ENCODE assay signal across 8 mouse cellular contexts in genomic region chr4:135203806-135204560, GRCm38 (mm10).
DNase-seq lines count a peak whose midpoint lies in the region; ATAC-seq and TF ChIP-seq lines count a peak whose summit lies in the region.

No protein-coding gene starts in this region.

- no peaks in the 10 kb centered on the region; the same call in 1 of the 2 replicates for H3K9me3 ChIP-seq in lung, embryonic 16.5 days (ENCODE audit: control insufficient read depth, low read length)
- no peaks in the 10 kb centered on the region for H3K9me3 ChIP-seq in forebrain, embryonic 10.5 days
- no peaks in the 10 kb centered on the region for H3K9me3 ChIP-seq in limb, embryonic 12.5 days

- peak overlapping the region; percentile 42 for H3K4me3 ChIP-seq in lung, embryonic 16.5 days (ENCODE audit: low read length)
- no peak overlapping the region for H3K4me3 ChIP-seq in lung, adult 2 months (replicated peaks; ENCODE audit: extremely low read depth, low read depth, low read length)
- H3K4me3 ChIP-seq in forebrain, embryonic 10.5 days, result peak overlapping the region; percentile 40
- H3K4me3 ChIP-seq in limb, embryonic 12.5 days (replicated peaks), result peak overlapping the region; percentile 26

- H3K4me2 ChIP-seq in lung, embryonic 16.5 days (ENCODE audit: low read depth, low read length), result peak overlapping the region; percentile 65
- H3K4me2 ChIP-seq in limb, embryonic 12.5 days, result peak overlapping the region; percentile 57

- H3K27me3 ChIP-seq in lung, embryonic 16.5 days (ENCODE audit: control insufficient read depth, insufficient read depth, low read depth, low read length), result peaks cover 16% of the 10 kb centered on the region
- H3K27me3 ChIP-seq in forebrain, embryonic 10.5 days (ENCODE audit: poor library complexity, severe bottlenecking), result peaks cover 63% of the 10 kb centered on the region
- peaks cover 52% of the 10 kb centered on the region for H3K27me3 ChIP-seq in limb, embryonic 12.5 days

- no peaks in the 10 kb centered on the region for H3K36me3 ChIP-seq in lung, embryonic 16.5 days (ENCODE audit: control insufficient read depth, insufficient read depth, low read length)
- no peaks in the 10 kb centered on the region for H3K36me3 ChIP-seq in forebrain, embryonic 10.5 days (replicated peaks)
- H3K36me3 ChIP-seq in limb, embryonic 12.5 days, result no peaks in the 10 kb centered on the region

- TF ChIP-seq CTCF in lung, adult 2 months (IDR thresholded peaks at IDR 0.05; ENCODE audit: insufficient read depth, low read length), result no peak

- peaks cover 8% of the 10 kb centered on the region for H3K4me1 ChIP-seq in lung, embryonic 16.5 days (replicated peaks; ENCODE audit: control insufficient read depth, insufficient read depth, low read length)
- H3K4me1 ChIP-seq in lung, adult 2 months (ENCODE audit: control insufficient read depth, insufficient read depth, low read length), result peaks cover 5% of the 10 kb centered on the region; the same call in 1 of the 2 replicates
- peaks cover 18% of the 10 kb centered on the region for H3K4me1 ChIP-seq in forebrain, embryonic 10.5 days
- peaks cover 16% of the 10 kb centered on the region for H3K4me1 ChIP-seq in limb, embryonic 12.5 days (replicated peaks)

- WGBS in lung, embryonic 16.5 days, result 9% methylated on average over 17 of the region's 17 CpGs
- WGBS in lung, adult 2 months, result 20% methylated on average over 17 of the region's 17 CpGs
- 24% methylated on average over 17 of the region's 17 CpGs for WGBS in forebrain, embryonic 10.5 days
- WGBS in limb, embryonic 12.5 days, result 13% methylated on average over 17 of the region's 17 CpGs

- no peak for TF ChIP-seq POLR2A in lung, adult 2 months (IDR thresholded peaks at IDR 0.05; ENCODE audit: borderline replicate concordance, extremely low read depth, low read depth, low read length)

- H3K9ac ChIP-seq in lung, embryonic 16.5 days (ENCODE audit: low read length), result no peak overlapping the region
- H3K9ac ChIP-seq in limb, embryonic 12.5 days (replicated peaks), result no peak overlapping the region

- no peak for DNase-seq in lung, adult 2 months
- no peak for DNase-seq in forebrain, embryonic 10.5 days (ENCODE audit: extremely low spot score, low spot score)
- peak; percentile 20 for DNase-seq in retina, embryonic 14.5 days (ENCODE audit: low spot score)
- no peak for DNase-seq in spleen, postnatal 10 days (ENCODE audit: low spot score in 2 of 2)
- DNase-seq in cerebellum, adult 11-12 months, result no peak
- no peak for DNase-seq in frontal cortex, postnatal 36 days (ENCODE audit: low spot score in 2 of 2)

- no peak for ATAC-seq in lung, embryonic 16.5 days (ENCODE audit: low read depth)
- ATAC-seq in limb, embryonic 12.5 days (ENCODE audit: insufficient number of reproducible peaks, insufficient read depth, low FRiP score, low TSS enrichment, low read depth), result no peak

- no peak overlapping the region for H3K27ac ChIP-seq in lung, embryonic 16.5 days (ENCODE audit: low read length)
- H3K27ac ChIP-seq in forebrain, embryonic 10.5 days, result no peak overlapping the region
- no peak overlapping the region for H3K27ac ChIP-seq in limb, embryonic 12.5 days
